Mouse (Mus musculus) stomach, embryonic 15.5 days (tissue): ENCODE measurements at regions not wholly inside any gene's neighbourhood (a gene's known extent, or its start where the extent isn't known, plus 50 kb on each side); places are given as distances from the start of the nearest gene placed in this dataset.
A peak's percentile ranks its signal among the peaks of the same experiment; 100 is the strongest.

ENCODE experiments used
- ATAC-seq: fragments of 200-750 bp; cut with Nextera tagmentation; 2 replicates; pipeline ENCODE4 v1.8.0; 2017; ENCODE audit warnings: low read depth, moderate number of reproducible peaks, moderate TSS enrichment; ENCODE audit not compliant: insufficient read depth, low FRiP score
- H3K27ac ChIP-seq: fragments of 300-500 bp; sonication (generic); 2 replicates; pipeline ENCODE4 v1.5.1; 2015; ENCODE audit warnings: mild to moderate bottlenecking, inconsistent platforms
- H3K27me3 ChIP-seq: fragments of 300-500 bp; sonication (generic); replicated peaks from 2 replicates; pipeline ENCODE4 v1.6.1; 2015; ENCODE audit warnings: inconsistent platforms
- H3K36me3 ChIP-seq: fragments of 300-500 bp; sonication (generic); 2 replicates; pipeline ENCODE4 v1.6.1; 2015; ENCODE audit warnings: inconsistent platforms
- H3K4me1 ChIP-seq: fragments of 300-500 bp; sonication (generic); 2 replicates; pipeline ENCODE4 v1.6.1; 2015; ENCODE audit warnings: inconsistent platforms
- H3K4me2 ChIP-seq: fragments of 300-500 bp; sonication (generic); 2 replicates; pipeline ENCODE4 v1.6.1; 2015; ENCODE audit warnings: mild to moderate bottlenecking, inconsistent platforms
- H3K4me3 ChIP-seq: fragments of 300-500 bp; sonication (generic); replicated peaks from 2 replicates; pipeline ENCODE4 v1.5.1; 2015; ENCODE audit warnings: inconsistent platforms
- H3K9ac ChIP-seq: fragments of 300-500 bp; sonication (generic); 2 replicates; pipeline ENCODE4 v1.6.1; 2015; ENCODE audit warnings: inconsistent platforms
- H3K9me3 ChIP-seq: fragments of 300-500 bp; sonication (generic); 2 replicates; pipeline ENCODE4 v1.6.1; 2016; ENCODE audit warnings: inconsistent platforms
- WGBS: fragments of 180-500 bp; shearing (Covaris S2); methylation state at CpG from one replicate; pipeline ENCODE4 v1.1.7; 2015; 5-methylcytosine and 5-hydroxymethylcytosine counted together

DNA sequence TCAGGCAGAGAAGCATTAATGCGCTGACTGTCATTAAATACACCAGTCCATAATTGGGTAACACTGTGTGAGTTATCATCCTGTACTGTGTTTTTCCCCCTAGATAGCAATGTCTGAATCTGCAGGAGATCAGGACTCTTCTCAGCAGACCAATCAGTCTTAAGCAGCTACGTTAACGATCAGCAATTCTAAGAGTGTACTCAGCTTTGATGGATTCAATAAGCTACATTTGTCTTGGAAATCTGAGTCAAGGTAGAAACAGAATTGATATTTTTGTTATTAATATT is 442.8 kb upstream of the Nr2f1 start:
- no peak overlapping the region for H3K4me2 ChIP-seq
- H3K9me3 ChIP-seq, result no peaks in the 10 kb centered on the region
- H3K4me3 ChIP-seq, result no peak overlapping the region
- no peak for ATAC-seq
- 89% methylated on average over 3 of the region's 3 CpGs for WGBS
- H3K4me1 ChIP-seq, result no peaks in the 10 kb centered on the region
- H3K9ac ChIP-seq, result no peak overlapping the region
- H3K27ac ChIP-seq, result no peak overlapping the region
- no peaks in the 10 kb centered on the region for H3K36me3 ChIP-seq
- no peaks in the 10 kb centered on the region for H3K27me3 ChIP-seq

DNA sequence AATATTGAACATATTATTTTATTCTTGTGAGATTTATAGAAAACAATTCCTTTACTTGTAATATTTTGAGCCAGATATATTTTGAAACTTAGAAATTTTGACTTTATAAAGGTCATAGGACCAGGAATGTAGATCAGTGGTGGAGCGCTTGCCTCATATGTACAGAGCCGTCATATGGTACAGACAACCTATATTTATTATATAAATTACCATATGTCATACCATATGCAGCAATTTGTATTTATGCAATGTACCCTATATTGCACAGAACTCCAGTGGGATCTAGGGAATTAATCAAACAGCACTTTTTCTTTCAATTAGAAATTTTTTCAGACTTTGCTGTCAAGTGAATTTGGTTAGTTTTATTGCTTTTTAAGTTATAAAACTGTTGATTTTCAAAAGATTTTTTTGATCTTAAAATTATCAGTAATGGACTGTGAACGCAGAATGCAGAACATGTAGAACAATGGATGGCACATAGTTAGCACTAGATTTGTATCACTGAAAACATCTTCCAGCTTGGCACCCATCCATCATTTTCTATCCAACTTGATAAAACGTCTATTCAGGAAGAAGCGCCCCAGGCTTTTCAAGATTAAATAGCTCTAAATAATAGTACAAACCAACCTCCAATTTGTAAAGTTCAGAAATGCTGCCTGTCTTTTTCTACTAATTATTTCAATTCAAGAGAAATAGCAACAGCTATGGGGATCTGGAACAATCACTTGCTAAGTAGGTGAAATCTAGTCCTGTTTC is 442.3 kb upstream of the Nr2f1 start:
- 74% methylated on average over 5 of the region's 5 CpGs for WGBS
- H3K36me3 ChIP-seq, result no peaks in the 10 kb centered on the region
- no peaks in the 10 kb centered on the region for H3K27me3 ChIP-seq
- H3K4me1 ChIP-seq, result no peaks in the 10 kb centered on the region
- no peaks in the 10 kb centered on the region for H3K9me3 ChIP-seq
- no peak overlapping the region for H3K4me2 ChIP-seq
- H3K4me3 ChIP-seq, result no peak overlapping the region
- H3K27ac ChIP-seq, result no peak overlapping the region
- H3K9ac ChIP-seq, result no peak overlapping the region
- no peak for ATAC-seq

DNA sequence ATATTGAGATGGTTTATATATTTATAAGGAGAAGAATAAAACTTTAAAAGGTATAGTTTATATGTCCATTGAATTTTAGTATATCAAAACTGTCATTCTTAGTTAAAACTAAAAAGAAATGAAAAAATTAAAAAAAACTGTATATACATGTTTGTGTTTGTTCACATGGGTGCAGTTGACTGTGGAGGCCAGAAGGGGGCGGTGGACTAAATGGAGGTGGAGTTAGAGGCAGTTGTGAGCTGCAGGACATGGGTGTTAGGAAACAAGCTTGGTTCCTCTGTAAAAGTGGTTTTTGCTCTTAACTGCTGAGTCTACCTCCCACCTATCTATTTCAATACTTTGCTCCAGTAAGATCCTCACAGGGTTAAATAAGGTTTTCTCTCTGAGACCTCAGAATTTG is 440.8 kb upstream of the Nr2f1 start:
- Histone ChIP-seq H3K4me1 (no peaks in the 10 kb centered on the region), H3K27me3 (no peaks in the 10 kb centered on the region), H3K9me3 (no peaks in the 10 kb centered on the region), H3K9ac (no peak overlapping the region), H3K36me3 (no peaks in the 10 kb centered on the region), H3K4me3 (no peak overlapping the region), H3K27ac (no peak overlapping the region), H3K4me2 (no peak overlapping the region)
- 73% methylated on average over 1 of the region's 1 CpGs for WGBS
- ATAC-seq, result no peak

GRCm38 (mm10) chr13:78638462-78638861 is 438.9 kb upstream of the Nr2f1 start:
- Histone ChIP-seq H3K4me2 (no peak overlapping the region), H3K9me3 (no peaks in the 10 kb centered on the region), H3K4me3 (no peak overlapping the region), H3K27ac (no peak overlapping the region), H3K36me3 (no peaks in the 10 kb centered on the region), H3K9ac (no peak overlapping the region), H3K4me1 (no peaks in the 10 kb centered on the region), H3K27me3 (no peaks in the 10 kb centered on the region)
- 73% methylated on average over 5 of the region's 5 CpGs for WGBS
- no peak for ATAC-seq

DNA sequence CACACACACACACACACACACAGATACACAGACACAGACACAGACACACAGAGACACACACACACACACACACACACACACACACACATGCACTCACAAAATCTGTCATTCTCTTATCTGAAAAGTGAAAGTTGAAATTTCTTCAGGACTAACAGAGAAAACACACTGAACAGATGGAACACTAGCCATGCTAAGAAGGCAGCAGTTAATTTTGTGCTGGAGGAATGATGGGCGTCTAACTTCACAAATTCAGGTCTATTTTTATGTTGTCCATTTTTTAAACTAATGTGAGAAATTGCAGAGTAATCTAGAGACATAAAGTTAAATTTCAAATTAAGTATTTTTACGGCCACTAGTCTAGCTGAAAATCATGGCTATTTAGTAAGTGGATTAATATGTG is 432.1 kb upstream of the Nr2f1 start:
- no peak overlapping the region for H3K4me3 ChIP-seq
- no peaks in the 10 kb centered on the region for H3K27me3 ChIP-seq
- no peak overlapping the region for H3K27ac ChIP-seq
- H3K4me2 ChIP-seq, result no peak overlapping the region
- H3K9me3 ChIP-seq, result no peaks in the 10 kb centered on the region
- H3K36me3 ChIP-seq, result no peaks in the 10 kb centered on the region
- ATAC-seq, result no peak
- WGBS, result 88% methylated on average over 2 of the region's 2 CpGs
- no peak overlapping the region for H3K9ac ChIP-seq
- no peaks in the 10 kb centered on the region for H3K4me1 ChIP-seq

- peak; percentile 22; the same call in 1 of the 2 replicates for ATAC-seq
- H3K27me3 ChIP-seq, result no peaks in the 10 kb centered on the region
- no peak overlapping the region for H3K27ac ChIP-seq
- no peak overlapping the region for H3K9ac ChIP-seq
- H3K36me3 ChIP-seq, result no peaks in the 10 kb centered on the region
- no peak overlapping the region for H3K4me2 ChIP-seq
- no peaks in the 10 kb centered on the region for H3K4me1 ChIP-seq
- H3K9me3 ChIP-seq, result no peaks in the 10 kb centered on the region
- 22% methylated on average over 10 of the region's 10 CpGs for WGBS
- no peak overlapping the region for H3K4me3 ChIP-seq
These were observed 429.6 kb upstream of the Nr2f1 start for GRCm38 (mm10) chr13:78629041-78629727.

GRCm38 (mm10) chr13:78623652-78624051 is 424.1 kb upstream of the Nr2f1 start:
- 63% methylated on average over 2 of the region's 2 CpGs for WGBS
- no peak overlapping the region for H3K4me2 ChIP-seq
- no peak for ATAC-seq

DNA sequence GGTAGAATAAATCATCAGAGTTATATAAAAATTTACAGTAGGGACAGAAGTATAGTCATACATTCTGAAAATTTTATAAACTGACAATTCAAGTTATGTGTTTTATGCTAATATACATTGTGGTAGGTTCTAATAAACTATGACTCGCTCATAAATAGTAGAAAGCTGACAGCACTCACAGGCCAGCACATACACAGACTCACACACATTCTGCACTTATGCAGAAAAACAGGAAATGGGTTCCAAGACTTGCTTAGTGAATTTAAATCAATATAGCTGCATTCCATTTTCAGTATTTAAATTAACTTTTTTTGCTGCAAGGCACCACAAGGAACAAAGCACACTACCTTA is 403.3 kb upstream of the Nr2f1 start:
- no peak overlapping the region for H3K27ac ChIP-seq
- no peaks in the 10 kb centered on the region for H3K27me3 ChIP-seq
- H3K4me2 ChIP-seq, result no peak overlapping the region
- H3K9ac ChIP-seq, result no peak overlapping the region
- H3K36me3 ChIP-seq, result no peaks in the 10 kb centered on the region
- ATAC-seq, result no peak
- H3K9me3 ChIP-seq, result no peaks in the 10 kb centered on the region
- no peak overlapping the region for H3K4me3 ChIP-seq
- H3K4me1 ChIP-seq, result no peaks in the 10 kb centered on the region
- 64% methylated on average over 1 of the region's 1 CpGs for WGBS

More at GRCm38 (mm10) chr13:78623652-78624051, 424.1 kb upstream of the Nr2f1 start:
- Histone ChIP-seq H3K36me3 (no peaks in the 10 kb centered on the region), H3K4me1 (no peaks in the 10 kb centered on the region), H3K4me3 (no peak overlapping the region), H3K9me3 (no peaks in the 10 kb centered on the region), H3K9ac (no peak overlapping the region), H3K27ac (no peak overlapping the region), H3K27me3 (no peaks in the 10 kb centered on the region)

GRCm38 (mm10) chr13:78602211-78602860 is 402.8 kb upstream of the Nr2f1 start:
- H3K4me2 ChIP-seq, result no peak overlapping the region
- no peak overlapping the region for H3K9ac ChIP-seq
- H3K36me3 ChIP-seq, result no peaks in the 10 kb centered on the region
- ATAC-seq, result no peak
- H3K4me1 ChIP-seq, result no peaks in the 10 kb centered on the region
- H3K27ac ChIP-seq, result no peak overlapping the region
- 46% methylated on average over 6 of the region's 6 CpGs for WGBS
- H3K27me3 ChIP-seq, result no peaks in the 10 kb centered on the region
- H3K4me3 ChIP-seq, result no peak overlapping the region
- H3K9me3 ChIP-seq, result no peaks in the 10 kb centered on the region

GRCm38 (mm10) chr13:78580863-78581595 is 381.5 kb upstream of the Nr2f1 start:
- WGBS, result 65% methylated on average over 7 of the region's 7 CpGs
- Histone ChIP-seq H3K27me3 (no peaks in the 10 kb centered on the region), H3K9me3 (no peaks in the 10 kb centered on the region), H3K4me2 (no peak overlapping the region), H3K27ac (no peak overlapping the region), H3K4me3 (no peak overlapping the region), H3K9ac (no peak overlapping the region), H3K4me1 (no peaks in the 10 kb centered on the region), H3K36me3 (no peaks in the 10 kb centered on the region)
- ATAC-seq, result no peak

DNA sequence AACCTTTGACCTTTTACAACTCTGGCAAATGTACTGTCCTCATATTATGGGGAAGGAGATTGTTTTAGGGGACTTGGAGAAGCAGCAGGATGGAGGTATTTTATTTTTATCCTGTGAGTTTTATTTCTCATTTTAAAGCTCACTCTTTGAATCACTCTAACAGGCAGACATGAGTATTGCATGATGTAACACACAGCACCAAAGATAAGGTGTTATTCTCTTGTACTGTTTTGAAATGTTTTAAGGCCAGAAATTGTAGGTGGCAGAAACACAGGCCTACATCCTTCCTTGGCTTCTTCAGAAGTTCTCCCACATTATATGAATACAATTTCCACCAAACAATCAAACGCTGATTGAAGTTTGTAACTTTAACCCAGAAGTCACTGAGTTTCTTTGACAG is 377.9 kb upstream of the Nr2f1 start:
- H3K27me3 ChIP-seq, result no peaks in the 10 kb centered on the region
- no peak overlapping the region for H3K27ac ChIP-seq
- WGBS, result 85% methylated on average over 1 of the region's 1 CpGs
- no peaks in the 10 kb centered on the region for H3K4me1 ChIP-seq
- no peak overlapping the region for H3K9ac ChIP-seq
- no peak for ATAC-seq
- H3K4me3 ChIP-seq, result no peak overlapping the region
- no peaks in the 10 kb centered on the region for H3K36me3 ChIP-seq
- H3K4me2 ChIP-seq, result no peak overlapping the region
- no peaks in the 10 kb centered on the region for H3K9me3 ChIP-seq
